Mouse (Mus musculus) left cerebral cortex, adult 2 months (tissue): ENCODE measurements around the gene Tgm5. TPM values are rescaled to one million over a fixed set of nuclear protein-coding genes. Genes with fewer than 3 reads are reported as not detected.
"Not testable (repeated sequence)": the region's sequence is repeated elsewhere in the genome, so short reads cannot be mapped to it uniquely, and the experiment has no call there.

Experiments
- DNase-seq, 2 experiments: peaks; one replicate each; pipeline ENCODE4 v3.0.0; 2021 to 2022; ENCODE audit warnings: low spot score in 2 of 2, mixed read lengths in 1 of 2; ENCODE audit errors: extremely low spot score in 1 of 2
- H3K27ac ChIP-seq: fragments of 200-600 bp; 2 replicates; pipeline ENCODE4 v1.8.1; 2022
- H3K4me3 ChIP-seq: fragments of 200-600 bp; 2 replicates; pipeline ENCODE4 v1.8.1; 2022
- CTCF ChIP-seq: fragments of 200-600 bp; IDR thresholded peaks from 2 replicates; pipeline ENCODE4 v1.8.1; 2022; ENCODE audit warnings: antibody characterized with exemption, mild to moderate bottlenecking, moderate library complexity
- intact Hi-C: fragments of 180-260 bp; cut with DNase I; formaldehyde crosslinking; loops from one replicate; pipeline ENCODE4 v1.15.1; 2025
- long read RNA-seq, 2 experiments: library from polyadenylated mRNA; stranded (forward); transcript quantifications; one replicate each; pipeline ENCODE4 v2.0.0; 2021; ENCODE audit warnings: borderline mapping rate in 2 of 2
- total RNA-seq, 2 experiments: library from RNA; stranded (reverse); gene quantifications; 2 replicates each; pipeline ENCODE4 v1.2.3; 2021

The Tgm5 gene
- total RNA-seq = not detected
- long read RNA-seq, experiment 1 = 0 reads
- long read RNA-seq, experiment 2 = 0 reads

DNA sequence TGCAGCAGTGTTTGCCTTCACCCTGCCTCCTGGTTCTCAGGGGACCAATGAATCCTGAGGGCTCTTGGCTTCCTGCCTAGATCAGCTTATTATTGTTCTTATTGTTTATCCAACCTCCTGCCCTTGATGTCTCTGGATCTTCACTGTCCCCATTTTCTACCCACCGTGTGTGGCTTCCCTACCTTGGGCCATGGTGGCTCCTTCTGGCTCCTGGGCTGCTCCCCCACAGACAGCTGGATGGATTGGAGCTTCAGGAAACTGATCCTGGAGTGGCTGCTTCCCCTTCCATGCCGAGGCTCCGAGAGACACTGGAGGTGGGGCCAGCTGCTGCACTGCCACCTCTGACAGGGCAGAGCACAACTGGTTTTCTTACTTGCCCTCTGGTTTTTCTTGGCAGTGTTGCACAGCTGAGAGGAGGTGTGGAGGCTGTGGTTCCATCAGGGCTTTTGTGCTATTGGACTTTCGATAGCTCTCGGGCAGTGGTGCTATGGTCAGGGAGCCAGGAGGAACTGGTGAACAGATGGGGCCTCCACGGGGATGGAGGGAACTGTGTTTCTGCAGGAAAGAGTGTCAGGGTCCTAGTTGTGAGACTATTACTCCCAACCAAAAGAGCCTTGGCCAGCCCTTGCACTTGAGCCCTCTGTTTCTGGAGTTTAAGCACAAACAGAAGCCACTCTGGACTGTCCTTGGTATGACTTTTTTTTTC, at the start of gene Tgm5:
Gene Tgm5, minus strand, starts transcription at position 362 of the 706 bp plus-strand sequence.
- Histone ChIP-seq H3K4me3 (no peak within 1 kb of the TSS), H3K27ac (no peak within 1 kb of the TSS)
- intact Hi-C loops = no loop called here
- TF ChIP-seq CTCF = no peak
- no peak for DNase-seq

DNA sequence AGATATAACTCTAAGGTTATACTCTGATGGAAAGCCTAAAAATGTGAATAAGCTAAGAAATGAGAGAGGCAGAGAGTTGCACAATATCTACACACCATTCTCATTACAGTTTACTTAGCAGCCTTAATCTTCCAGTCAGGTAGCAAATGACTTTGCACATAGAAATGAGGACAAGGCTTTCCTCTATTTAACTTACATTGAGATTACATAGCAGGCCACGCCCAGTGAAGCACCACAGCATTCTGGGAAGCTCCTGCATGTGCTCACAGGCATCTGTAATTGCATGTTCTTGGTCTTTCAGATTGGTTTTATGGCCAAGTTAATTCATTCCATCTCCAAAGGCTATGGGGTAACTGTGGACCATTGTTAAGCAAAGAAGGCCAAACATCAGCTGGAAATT, 47.2 kb upstream of the Tgm5 start:
- Histone ChIP-seq H3K27ac (no peak overlapping the region), H3K4me3 (no peak overlapping the region)
- intact Hi-C loops = no loop called here
- no peak for DNase-seq
- no peak for TF ChIP-seq CTCF

DNA sequence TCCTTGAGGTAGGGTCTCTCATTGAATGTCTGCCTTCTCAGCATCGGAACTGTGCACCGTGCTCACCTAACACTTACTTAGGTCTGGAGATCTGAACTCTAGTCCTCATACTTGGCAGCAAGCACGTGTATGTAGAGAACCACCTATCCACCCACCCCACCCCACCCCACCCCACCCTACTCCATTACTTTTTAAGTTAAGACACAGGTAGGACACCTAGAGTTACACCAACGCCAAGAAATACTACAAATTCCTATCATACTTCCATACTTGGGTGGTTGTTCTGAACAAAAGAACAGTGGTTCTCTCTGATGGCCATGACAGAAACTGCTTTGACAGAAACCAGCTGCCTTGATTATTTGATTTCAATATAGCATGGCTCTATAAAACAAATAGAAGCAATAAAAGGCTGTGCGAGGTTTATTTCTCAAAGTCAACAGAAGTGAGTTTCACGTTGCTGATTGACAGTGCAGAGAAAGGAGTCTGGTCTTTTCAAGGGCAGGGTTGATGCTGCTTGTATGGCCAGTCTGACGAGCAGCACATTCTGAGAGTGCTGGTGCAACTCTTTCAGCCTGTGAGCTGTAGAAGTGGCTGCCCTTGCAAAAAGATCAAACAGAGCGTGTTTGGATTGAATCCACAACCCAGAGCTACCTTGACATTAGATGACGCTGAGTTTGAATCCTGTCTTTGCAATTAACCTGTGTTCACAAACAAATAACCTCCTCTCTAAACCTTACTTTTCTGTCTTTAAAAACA, 43.4 kb upstream of the Tgm5 start:
- Histone ChIP-seq H3K27ac (no peak overlapping the region), H3K4me3 (no peak overlapping the region)
- DNase-seq = no peak
- no peak for TF ChIP-seq CTCF
- intact Hi-C loops = no loop called here

DNA sequence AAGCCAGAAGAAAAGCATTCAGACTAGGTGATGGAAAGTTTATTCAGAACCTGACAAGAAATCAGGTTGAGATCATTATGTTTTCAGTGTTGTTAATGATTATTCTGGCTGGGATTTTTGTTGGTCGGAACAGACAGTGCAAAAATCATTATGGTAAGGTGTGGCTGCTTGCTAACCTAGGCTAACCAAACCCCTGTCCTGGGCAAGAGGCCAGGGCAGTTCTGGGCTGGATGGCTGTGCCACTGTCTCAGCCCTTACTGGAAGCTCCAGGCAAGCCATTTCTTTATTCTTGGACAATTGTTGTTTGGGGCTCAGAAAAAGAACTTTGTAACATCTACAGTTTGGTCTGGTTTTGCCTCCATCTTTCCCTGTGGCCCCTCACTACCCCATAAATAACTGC, 41.9 kb upstream of the Tgm5 start:
- no peak for DNase-seq
- no peak for TF ChIP-seq CTCF
- no peak overlapping the region for H3K27ac ChIP-seq
- intact Hi-C loops = no loop called here
- H3K4me3 ChIP-seq = no peak overlapping the region

DNA sequence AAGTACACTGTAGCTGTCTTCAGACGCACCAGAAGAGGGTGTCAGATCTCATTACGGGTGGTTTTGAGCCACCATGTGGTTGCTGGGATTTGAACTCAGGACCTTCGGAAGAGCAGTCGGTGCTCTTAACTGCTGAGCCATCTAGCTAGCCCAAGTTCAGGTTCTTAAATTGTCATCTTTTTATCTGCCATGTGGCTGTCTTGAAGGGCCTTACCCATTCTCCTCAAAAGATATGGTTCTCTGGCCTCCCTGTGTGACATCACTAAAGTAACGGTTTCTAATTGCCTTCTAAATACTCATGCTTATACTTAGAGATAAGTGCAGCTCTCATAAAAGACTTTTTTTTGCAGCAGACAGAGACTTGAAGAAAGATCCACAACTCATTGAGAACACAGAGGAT, 40.7 kb upstream of the Tgm5 start:
- DNase-seq, intact Hi-C loops: not testable (repeated sequence)

GRCm38 (mm10) chr2:121119260-121119659, 33.6 kb upstream of the Tgm5 start:
- H3K27ac ChIP-seq = no peak overlapping the region
- intact Hi-C loops = loop anchor here (10.0 kb wide), 1 partner anchor 684 kb away; no protein-coding TSS in a partner anchor
- TF ChIP-seq CTCF = no peak
- no peak for DNase-seq
- H3K4me3 ChIP-seq = no peak overlapping the region

More for the DNA sequence above, 40.7 kb upstream of the Tgm5 start:
- H3K27ac ChIP-seq, H3K4me3 ChIP-seq: not testable (repeated sequence)

GRCm38 (mm10) chr2:121115418-121115817, 29.8 kb upstream of the Tgm5 start:
- Histone ChIP-seq H3K4me3 (no peak overlapping the region), H3K27ac (no peak overlapping the region)
- intact Hi-C loops = loop anchor here (10.0 kb wide), 1 partner anchor 681 kb away; no protein-coding TSS in a partner anchor
- DNase-seq = no peak
- no peak for TF ChIP-seq CTCF

DNA sequence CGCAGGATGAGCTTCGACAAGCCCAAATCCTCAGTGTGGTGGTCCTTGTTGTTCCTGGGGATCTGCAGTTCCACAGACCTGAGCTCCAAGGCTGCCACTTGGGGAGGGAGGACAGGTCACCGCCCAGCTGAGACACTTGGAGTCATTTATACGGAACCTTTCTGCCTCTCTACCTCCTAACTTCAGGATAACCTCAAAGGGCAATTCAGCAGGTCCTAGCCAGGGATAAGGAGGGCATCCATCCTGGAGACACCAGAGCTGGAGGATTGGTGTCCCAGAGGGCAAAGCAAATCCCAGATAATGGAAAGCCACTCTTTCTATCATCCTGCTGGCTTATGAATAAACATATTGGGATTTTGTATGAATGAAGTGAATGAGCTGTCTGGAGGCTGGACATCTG, 24.1 kb upstream of the Tgm5 start, which contains the start of gene Tgm7:
Gene Tgm7, minus strand, starts transcription at position 101 of the 400 bp plus-strand sequence.
- no peak within 1 kb of the TSS for H3K27ac ChIP-seq
- intact Hi-C loops = loop anchor here (10.0 kb wide), 2 partner anchors 415 to 675 kb away; no protein-coding TSS in a partner anchor

DNA sequence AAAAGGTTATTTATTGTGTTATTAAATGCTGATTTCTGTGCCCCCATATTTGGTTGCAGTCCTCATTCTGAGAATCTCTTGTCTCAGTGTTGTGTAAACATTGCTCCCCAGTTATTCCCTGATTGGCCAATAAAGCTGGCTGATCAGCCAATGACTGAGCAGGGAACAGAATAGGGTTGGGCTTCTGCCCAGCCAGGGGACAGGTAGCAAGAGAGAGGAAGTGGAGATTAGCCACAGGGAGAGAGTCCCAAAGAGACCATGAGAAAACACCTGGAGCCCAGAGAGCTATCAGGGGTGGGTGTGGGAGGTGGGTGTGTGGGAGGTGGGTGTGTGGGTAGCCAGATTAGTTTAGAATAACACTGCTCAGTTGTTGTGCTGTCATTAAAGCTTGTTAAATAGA, 20.3 kb upstream of the Tgm5 start:
- no peak for DNase-seq
- H3K27ac ChIP-seq = no peak overlapping the region
- H3K4me3 ChIP-seq = no peak overlapping the region
- intact Hi-C loops = loop anchor here (10.0 kb wide), 1 partner anchor 411 kb away; no protein-coding TSS in a partner anchor
- TF ChIP-seq CTCF = no peak

More for the DNA sequence above, 24.1 kb upstream of the Tgm5 start, which contains the start of gene Tgm7:
- DNase-seq = no peak
- no peak within 1 kb of the TSS for H3K4me3 ChIP-seq
- no peak for TF ChIP-seq CTCF

DNA sequence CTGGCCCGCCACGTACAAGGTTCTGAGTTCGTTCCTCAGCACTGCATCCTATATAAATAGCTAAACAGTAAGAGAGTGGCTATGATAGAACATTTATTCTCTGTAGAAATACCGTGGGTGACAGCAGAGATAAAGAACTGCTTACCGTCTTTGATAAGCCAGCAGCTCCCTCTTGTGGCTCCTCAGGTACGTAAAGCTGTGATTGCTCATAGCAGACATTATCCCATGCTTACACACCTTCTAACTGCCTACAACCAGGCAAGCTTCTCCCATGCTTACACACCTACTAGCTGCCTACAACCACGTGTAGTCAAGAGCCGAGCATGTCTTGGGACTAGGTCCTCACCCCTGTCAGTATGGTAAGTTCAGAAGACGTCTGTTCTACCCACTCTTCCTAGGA, 16.4 kb upstream of the Tgm5 start:
- no peak overlapping the region for H3K4me3 ChIP-seq
- intact Hi-C loops = loop anchor here (1.0 to 10.0 kb wide), 2 partner anchors 61 to 407 kb away; no protein-coding TSS in a partner anchor
- peak; percentile 79 for TF ChIP-seq CTCF
- peak; percentile 66 to 67 for DNase-seq
- no peak overlapping the region for H3K27ac ChIP-seq

GRCm38 (mm10) chr2:121089751-121090150, 4.1 kb upstream of the Tgm5 start:
- intact Hi-C loops = no loop called here
- no peak for TF ChIP-seq CTCF

DNA sequence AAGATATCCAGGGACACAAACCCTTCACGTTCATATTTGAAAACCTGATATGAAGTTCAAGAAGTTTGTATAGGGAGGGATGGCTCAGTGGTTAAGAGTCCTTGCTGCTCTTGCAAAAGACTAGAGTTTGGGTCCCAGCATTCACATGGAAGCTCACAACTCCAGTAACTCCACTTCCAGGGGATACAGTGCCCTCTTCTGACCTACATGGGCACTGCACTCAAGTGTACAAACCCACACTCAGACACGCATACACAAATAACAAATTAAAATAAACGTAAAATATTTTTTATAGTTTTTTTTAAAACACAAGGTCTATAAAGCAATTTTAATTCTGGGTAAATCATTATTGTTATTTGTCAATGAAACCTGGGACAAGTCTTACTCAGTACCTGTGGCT, 2.9 kb upstream of the Tgm5 start:
- H3K4me3 ChIP-seq = no peak overlapping the region
- no peak; the same call in none of the 2 replicates for TF ChIP-seq CTCF
- no peak for DNase-seq
- no peak overlapping the region for H3K27ac ChIP-seq
- intact Hi-C loops = no loop called here

More at GRCm38 (mm10) chr2:121089751-121090150, 4.1 kb upstream of the Tgm5 start:
- DNase-seq = no peak
- H3K27ac ChIP-seq = no peak overlapping the region
- H3K4me3 ChIP-seq = no peak overlapping the region
